Mouse (Mus musculus): Measurements from ENCODE around the gene Des.

The Des gene

GRCm38 (mm10) chr1:75385142-75385730 is 25.1 kb downstream of the Des start:
- no peak for DNase-seq

GRCm38 (mm10) chr1:75386149-75386548 is 26.0 kb downstream of the Des start:
- no peak for DNase-seq

GRCm38 (mm10) chr1:75387469-75387928 is 27.4 kb downstream of the Des start:
- DNase-seq, result no peak

- no peak for DNase-seq
Observed at GRCm38 (mm10) chr1:75387929-75388897, 28.1 kb downstream of the Des start.

- no peak for DNase-seq
Observed at GRCm38 (mm10) chr1:75388898-75389515, 28.9 kb downstream of the Des start.

- DNase-seq, result no peak
Observed at GRCm38 (mm10) chr1:75393139-75393538, 33.0 kb downstream of the Des start.

- no peak for DNase-seq
Observed at GRCm38 (mm10) chr1:75393846-75394245, 33.7 kb downstream of the Des start.

GRCm38 (mm10) chr1:75398761-75399402 is 38.8 kb downstream of the Des start:
- DNase-seq, result peak in 1 of 2 experiments; percentile 26

- DNase-seq, result no peak
Observed at GRCm38 (mm10) chr1:75399755-75400492, 39.8 kb downstream of the Des start.

GRCm38 (mm10) chr1:75400493-75401115 is 40.5 kb downstream of the Des start:
- DNase-seq, result no peak

- no peak for DNase-seq
Observed at GRCm38 (mm10) chr1:75405547-75405946, 45.4 kb downstream of the Des start.

- no peak for DNase-seq
Observed at GRCm38 (mm10) chr1:75406173-75406572, 46.0 kb downstream of the Des start.

- no peak for DNase-seq
Observed at GRCm38 (mm10) chr1:75407056-75407455, 46.9 kb downstream of the Des start.

GRCm38 (mm10) chr1:75408210-75408609 is 48.1 kb downstream of the Des start:
- DNase-seq, result no peak

GRCm38 (mm10) chr1:75409950-75410349 is 49.8 kb downstream of the Des start:
- no peak for DNase-seq

- DNase-seq, result no peak
Observed at GRCm38 (mm10) chr1:75412196-75412595, 52.1 kb downstream of the Des start.

GRCm38 (mm10) chr1:75413749-75414148 is 53.6 kb downstream of the Des start:
- peak in 1 of 2 experiments; percentile 21 for DNase-seq

All from thymus, adult 18-20 months (tissue).